Mouse (Mus musculus) monocyte, adult 59 days (primary cell): ENCODE measurements around the gene Farp2. TPM values are rescaled to one million over a fixed set of nuclear protein-coding genes. Genes with fewer than 3 reads are reported as not detected.

Experiments
- total RNA-seq, 2 experiments: library from RNA; stranded (reverse); gene quantifications; one replicate each; pipeline ENCODE4 v1.2.4; 2023

Gene Farp2
- 1 to 10 TPM; 9.0 to 9.3 TPM for total RNA-seq

GRCm38 (mm10) chr1:93511585-93512350 lies at the start of gene Farp2:
Gene Farp2 (plus strand): TSS chr1:93512079.

GRCm38 (mm10) chr1:93478586-93479475 lies 33.0 kb upstream of the Farp2 start, which contains the start of gene Hdlbp:
Gene Hdlbp (minus strand): TSS chr1:93478815.

GRCm38 (mm10) chr1:93658559-93658958 lies 146.7 kb downstream of the Farp2 start, which contains the start of gene Stk25:
Gene Stk25 (minus strand): TSS chr1:93658659.

Other genes starting within 250 kb of the Farp2 start
- 1 to 10 TPM; 5.8 to 8.0 TPM for gene Mterf4, start 206.2 kb upstream of the Farp2 start, total RNA-seq
- 10 to 100 TPM; 14.2 to 14.3 TPM for gene Ppp1r7, start 169.2 kb upstream of the Farp2 start, total RNA-seq
- gene Pask, start 168.6 kb upstream of the Farp2 start, total RNA-seq, result 1 to 10 TPM in 1 of 2 experiments, under 1 TPM in 1; 0.64 to 2.0 TPM
- gene Ano7, start 138.1 kb upstream of the Farp2 start, total RNA-seq, result not detected
- gene Hdlbp, start 33.3 kb upstream of the Farp2 start, total RNA-seq, result 100 to 1,000 TPM; 182 to 208 TPM
- gene Stk25, start 146.6 kb downstream of the Farp2 start, total RNA-seq, result 10 to 100 TPM; 52.7 to 69.5 TPM
- gene Bok, start 173.6 kb downstream of the Farp2 start, total RNA-seq, result not detected
- 10 to 100 TPM; 73.8 to 79.9 TPM for gene Atg4b, start 239.4 kb downstream of the Farp2 start, total RNA-seq
- 10 to 100 TPM; 14.1 to 18.4 TPM for gene Thap4, start 242.8 kb downstream of the Farp2 start, total RNA-seq